Mouse (Mus musculus): ENCODE results near the gene Olfr160. TPM values are rescaled to one million over a fixed set of nuclear protein-coding genes. Genes with fewer than 3 reads are reported as not detected.

Gene Olfr160
- not detected for polyA plus RNA-seq (2012; fragmentation: generic; extraction: Trizol)

DNA sequence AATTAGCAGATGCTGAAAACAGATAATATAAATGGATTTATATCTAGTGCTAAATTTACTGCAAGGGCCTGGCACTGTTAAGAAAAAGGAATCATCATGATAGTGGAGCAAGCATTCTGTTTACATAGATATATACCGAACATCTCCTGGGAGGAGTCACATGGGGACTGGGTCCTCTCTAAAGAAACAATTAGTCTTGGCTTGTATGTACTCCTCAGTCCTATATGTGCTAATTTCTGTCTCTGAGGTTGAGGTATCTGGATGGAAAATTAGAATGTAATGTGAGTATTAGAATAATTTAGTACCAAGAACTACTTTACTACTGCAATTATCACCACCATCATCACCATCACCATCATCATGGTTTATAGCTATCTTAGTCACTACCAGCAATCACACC lies at the start of gene Olfr160:
Gene Olfr160, minus strand, starts transcription at position 101 of the 400 bp plus-strand sequence.
- TF ChIP-seq TCF12 (IDR thresholded peaks at IDR 0.05; ENCODE audit: insufficient read depth, poor library complexity, severe bottlenecking) (no peak), REST (IDR thresholded peaks at IDR 0.05; ENCODE audit: insufficient read depth, insufficient read length) (no peak), USF1 (IDR thresholded peaks at IDR 0.05; ENCODE audit: low read depth) (no peak)
- no peak within 1 kb of the TSS for H3K4me2 ChIP-seq (ENCODE audit: low read depth)
- no peaks in the 10 kb centered on the region for H3K36me3 ChIP-seq (ENCODE audit: control insufficient read depth, insufficient read depth)
- H3K27me3 ChIP-seq (ENCODE audit: control insufficient read depth, insufficient read depth, insufficient read length) = no peaks in the 10 kb centered on the region
- no peak within 1 kb of the TSS for H3ac ChIP-seq (ENCODE audit: control insufficient read depth, insufficient read length)
- no peaks in the 10 kb centered on the region for H3K79me2 ChIP-seq (ENCODE audit: control insufficient read depth, insufficient read depth)
- no peak within 1 kb of the TSS for H3K4me3 ChIP-seq

GRCm38 (mm10) chr9:37762541-37762940 lies 46.5 kb upstream of the Olfr160 start:
- Histone ChIP-seq H3ac (ENCODE audit: control insufficient read depth, insufficient read length) (no peak overlapping the region), H3K79me2 (ENCODE audit: control insufficient read depth, insufficient read depth) (no peaks in the 10 kb centered on the region), H3K27me3 (ENCODE audit: control insufficient read depth, insufficient read depth, insufficient read length) (no peaks in the 10 kb centered on the region), H3K36me3 (ENCODE audit: control insufficient read depth, insufficient read depth) (no peaks in the 10 kb centered on the region), H3K4me2 (ENCODE audit: low read depth) (no peak overlapping the region), H3K4me3 (no peak overlapping the region)
- TF ChIP-seq REST (IDR thresholded peaks at IDR 0.05; ENCODE audit: insufficient read depth, insufficient read length) (no peak), TCF12 (IDR thresholded peaks at IDR 0.05; ENCODE audit: insufficient read depth, poor library complexity, severe bottlenecking) (no peak), USF1 (IDR thresholded peaks at IDR 0.05; ENCODE audit: low read depth) (no peak), MYOG (IDR thresholded peaks at IDR 0.05; ENCODE audit: control insufficient read depth in 1 of 3, insufficient read depth in 1 of 3, insufficient read length in 2 of 3, low read depth in 2 of 3) (no peak), MYOD1 (IDR thresholded peaks at IDR 0.05; ENCODE audit: control insufficient read depth in 1 of 3, insufficient read length in 2 of 3, low read depth in 2 of 3) (no peak), POLR2A (IDR thresholded peaks at IDR 0.05; ENCODE audit: insufficient read length, low read depth) (no peak), E2F4 (IDR thresholded peaks at IDR 0.05; ENCODE audit: insufficient read depth) (no peak), SRF (IDR thresholded peaks at IDR 0.05; ENCODE audit: control insufficient read depth, insufficient read length, low read depth) (no peak)

DNA sequence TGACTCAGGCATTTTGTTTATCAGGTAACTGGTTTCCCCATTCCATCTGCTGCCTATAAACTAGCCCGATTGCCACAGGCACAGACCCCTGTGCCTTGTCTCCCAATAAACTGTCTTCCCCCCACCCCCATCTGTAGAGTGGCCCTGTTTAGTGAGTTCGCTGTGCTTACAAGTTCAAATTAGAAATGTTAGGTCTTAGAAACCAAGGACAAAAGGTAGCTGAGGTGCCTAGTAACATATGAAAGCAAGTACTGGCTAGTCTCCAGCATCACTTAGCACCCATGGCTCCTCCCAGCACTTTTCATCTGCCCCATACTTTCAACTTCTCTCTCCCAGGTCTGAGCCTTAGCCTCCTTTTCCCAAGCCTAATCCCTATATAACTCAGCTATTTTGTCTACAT lies 45.7 kb upstream of the Olfr160 start:
- Histone ChIP-seq H3K4me3 (no peak overlapping the region), H3K27me3 (ENCODE audit: control insufficient read depth, insufficient read depth, insufficient read length) (no peaks in the 10 kb centered on the region), H3K4me2 (ENCODE audit: low read depth) (no peak overlapping the region), H3K79me2 (ENCODE audit: control insufficient read depth, insufficient read depth) (no peaks in the 10 kb centered on the region), H3ac (ENCODE audit: control insufficient read depth, insufficient read length) (no peak overlapping the region), H3K36me3 (ENCODE audit: control insufficient read depth, insufficient read depth) (no peaks in the 10 kb centered on the region)
- TF ChIP-seq MAX (IDR thresholded peaks at IDR 0.05; ENCODE audit: low read depth) (no peak), E2F4 (IDR thresholded peaks at IDR 0.05; ENCODE audit: insufficient read depth) (no peak)

GRCm38 (mm10) chr9:37752006-37752405 lies 36.0 kb upstream of the Olfr160 start:
- Histone ChIP-seq H3K79me2 (ENCODE audit: control insufficient read depth, insufficient read depth) (no peaks in the 10 kb centered on the region), H3K4me2 (ENCODE audit: low read depth) (no peak overlapping the region), H3K36me3 (ENCODE audit: control insufficient read depth, insufficient read depth) (no peaks in the 10 kb centered on the region), H3ac (ENCODE audit: control insufficient read depth, insufficient read length) (no peak overlapping the region), H3K4me3 (no peak overlapping the region), H3K27me3 (ENCODE audit: control insufficient read depth, insufficient read depth, insufficient read length) (no peaks in the 10 kb centered on the region)
- no peak for TF ChIP-seq E2F4 (IDR thresholded peaks at IDR 0.05; ENCODE audit: insufficient read depth)
- TF ChIP-seq POLR2AphosphoS2 (IDR thresholded peaks at IDR 0.05; ENCODE audit: insufficient read length, low read depth) = no peak
- no peak for TF ChIP-seq MAX (IDR thresholded peaks at IDR 0.05; ENCODE audit: low read depth)
- no peak for TF ChIP-seq USF1 (IDR thresholded peaks at IDR 0.05; ENCODE audit: low read depth)
- no peak for TF ChIP-seq MYOD1 (IDR thresholded peaks at IDR 0.05; ENCODE audit: control insufficient read depth in 1 of 3, insufficient read length in 2 of 3, low read depth in 2 of 3)
- TF ChIP-seq CEBPB (IDR thresholded peaks at IDR 0.05; ENCODE audit: insufficient read depth, poor library complexity, severe bottlenecking) = no peak
- TF ChIP-seq SRF (IDR thresholded peaks at IDR 0.05; ENCODE audit: control insufficient read depth, insufficient read length, low read depth) = no peak
- no peak for TF ChIP-seq TCF3 (IDR thresholded peaks at IDR 0.05; ENCODE audit: insufficient read length, low read depth)
- no peak for TF ChIP-seq POLR2A (IDR thresholded peaks at IDR 0.05; ENCODE audit: insufficient read length, low read depth)
- no peak for TF ChIP-seq REST (IDR thresholded peaks at IDR 0.05; ENCODE audit: insufficient read depth, insufficient read length)
- no peak for TF ChIP-seq TCF12 (IDR thresholded peaks at IDR 0.05; ENCODE audit: insufficient read depth, poor library complexity, severe bottlenecking)
- TF ChIP-seq MYOG (IDR thresholded peaks at IDR 0.05; ENCODE audit: control insufficient read depth in 1 of 3, insufficient read depth in 1 of 3, insufficient read length in 2 of 3, low read depth in 2 of 3) = no peak

DNA sequence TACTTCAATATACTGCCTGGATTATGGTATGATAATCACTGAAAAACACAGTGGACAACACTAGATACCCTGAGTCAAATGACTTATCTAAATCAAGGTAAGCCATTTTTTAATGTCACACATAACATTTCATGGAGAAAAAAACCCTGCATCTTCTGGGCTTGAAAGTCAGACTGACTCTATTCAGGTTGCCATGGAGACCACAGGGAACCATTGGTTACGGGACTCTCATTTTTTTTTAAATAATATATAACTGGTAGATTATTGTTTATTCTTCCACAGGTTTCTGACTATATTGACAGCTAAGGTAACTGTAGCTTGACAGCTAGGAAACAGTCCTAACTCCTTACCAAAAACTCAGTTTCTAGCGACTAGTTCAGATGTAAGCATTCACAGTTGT lies 35.4 kb upstream of the Olfr160 start:
- Histone ChIP-seq H3K27me3 (ENCODE audit: control insufficient read depth, insufficient read depth, insufficient read length) (no peaks in the 10 kb centered on the region), H3ac (ENCODE audit: control insufficient read depth, insufficient read length) (no peak overlapping the region), H3K4me3 (no peak overlapping the region), H3K79me2 (ENCODE audit: control insufficient read depth, insufficient read depth) (no peaks in the 10 kb centered on the region), H3K4me2 (ENCODE audit: low read depth) (no peak overlapping the region), H3K36me3 (ENCODE audit: control insufficient read depth, insufficient read depth) (no peaks in the 10 kb centered on the region)
- TF ChIP-seq CEBPB (IDR thresholded peaks at IDR 0.05; ENCODE audit: insufficient read depth, poor library complexity, severe bottlenecking) (no peak), SRF (IDR thresholded peaks at IDR 0.05; ENCODE audit: control insufficient read depth, insufficient read length, low read depth) (no peak), MAX (IDR thresholded peaks at IDR 0.05; ENCODE audit: low read depth) (no peak), POLR2A (IDR thresholded peaks at IDR 0.05; ENCODE audit: insufficient read length, low read depth) (no peak), MYOD1 (IDR thresholded peaks at IDR 0.05; ENCODE audit: control insufficient read depth in 1 of 3, insufficient read length in 2 of 3, low read depth in 2 of 3) (no peak), POLR2AphosphoS2 (IDR thresholded peaks at IDR 0.05; ENCODE audit: insufficient read length, low read depth) (no peak), TCF12 (IDR thresholded peaks at IDR 0.05; ENCODE audit: insufficient read depth, poor library complexity, severe bottlenecking) (no peak), TCF3 (IDR thresholded peaks at IDR 0.05; ENCODE audit: insufficient read length, low read depth) (no peak), MYOG (IDR thresholded peaks at IDR 0.05; ENCODE audit: control insufficient read depth in 1 of 3, insufficient read depth in 1 of 3, insufficient read length in 2 of 3, low read depth in 2 of 3) (no peak), USF1 (IDR thresholded peaks at IDR 0.05; ENCODE audit: low read depth) (no peak), REST (IDR thresholded peaks at IDR 0.05; ENCODE audit: insufficient read depth, insufficient read length) (no peak), E2F4 (IDR thresholded peaks at IDR 0.05; ENCODE audit: insufficient read depth) (no peak)

Measured in myocyte (in vitro differentiated cells).